Mouse (Mus musculus) neural tube, embryonic 12.5 days (tissue): ENCODE results near the gene Entpd7. TPM values are rescaled to one million over a fixed set of nuclear protein-coding genes. Genes with fewer than 3 reads are reported as not detected.

Experiments used
- ATAC-seq: fragments of 200-750 bp; cut with Nextera tagmentation; 2 replicates; pipeline ENCODE4 v1.8.0; 2017; ENCODE audit warnings: low read depth, mild to moderate bottlenecking, moderate TSS enrichment, moderate library complexity; ENCODE audit not compliant: low FRiP score
- H3K27ac ChIP-seq: fragments of 300-500 bp; sonication (generic); 2 replicates; pipeline ENCODE4 v1.5.1; 2016
- H3K27me3 ChIP-seq: fragments of 300-500 bp; sonication (generic); replicated peaks from 2 replicates; pipeline ENCODE4 v1.6.1; 2016; ENCODE audit warnings: mild to moderate bottlenecking
- H3K36me3 ChIP-seq: fragments of 300-500 bp; sonication (generic); 2 replicates; pipeline ENCODE4 v1.6.1; 2016; ENCODE audit warnings: mild to moderate bottlenecking
- H3K4me1 ChIP-seq: fragments of 300-500 bp; sonication (generic); 2 replicates; pipeline ENCODE4 v1.6.1; 2016
- H3K4me2 ChIP-seq: fragments of 300-500 bp; sonication (generic); replicated peaks from 2 replicates; pipeline ENCODE4 v1.6.1; 2016; ENCODE audit warnings: mild to moderate bottlenecking
- H3K4me3 ChIP-seq: fragments of 300-500 bp; sonication (generic); 2 replicates; pipeline ENCODE4 v1.5.1; 2016
- H3K9ac ChIP-seq: fragments of 300-500 bp; sonication (generic); 2 replicates; pipeline ENCODE4 v1.6.1; 2016; ENCODE audit warnings: mild to moderate bottlenecking
- H3K9me3 ChIP-seq: fragments of 300-500 bp; sonication (generic); 2 replicates; pipeline ENCODE4 v1.6.1; 2016; ENCODE audit warnings: mild to moderate bottlenecking
- WGBS: fragments of 180-500 bp; shearing (Covaris S2); methylation state at CpG from one replicate; pipeline ENCODE4 v1.1.7; 2016; 5-methylcytosine and 5-hydroxymethylcytosine counted together
- polyA plus RNA-seq: library from polyadenylated mRNA; unstranded; fragments of >200 nt; fragmentation: Nextera tagmentation; extraction: Ambion mirVana; gene quantifications from 2 replicates; pipeline ENCODE4 v1.2.1, GENCODE M21; 2016

Gene Entpd7
- polyA plus RNA-seq, 1 experiment from 2014 or later = 12.2 TPM

DNA sequence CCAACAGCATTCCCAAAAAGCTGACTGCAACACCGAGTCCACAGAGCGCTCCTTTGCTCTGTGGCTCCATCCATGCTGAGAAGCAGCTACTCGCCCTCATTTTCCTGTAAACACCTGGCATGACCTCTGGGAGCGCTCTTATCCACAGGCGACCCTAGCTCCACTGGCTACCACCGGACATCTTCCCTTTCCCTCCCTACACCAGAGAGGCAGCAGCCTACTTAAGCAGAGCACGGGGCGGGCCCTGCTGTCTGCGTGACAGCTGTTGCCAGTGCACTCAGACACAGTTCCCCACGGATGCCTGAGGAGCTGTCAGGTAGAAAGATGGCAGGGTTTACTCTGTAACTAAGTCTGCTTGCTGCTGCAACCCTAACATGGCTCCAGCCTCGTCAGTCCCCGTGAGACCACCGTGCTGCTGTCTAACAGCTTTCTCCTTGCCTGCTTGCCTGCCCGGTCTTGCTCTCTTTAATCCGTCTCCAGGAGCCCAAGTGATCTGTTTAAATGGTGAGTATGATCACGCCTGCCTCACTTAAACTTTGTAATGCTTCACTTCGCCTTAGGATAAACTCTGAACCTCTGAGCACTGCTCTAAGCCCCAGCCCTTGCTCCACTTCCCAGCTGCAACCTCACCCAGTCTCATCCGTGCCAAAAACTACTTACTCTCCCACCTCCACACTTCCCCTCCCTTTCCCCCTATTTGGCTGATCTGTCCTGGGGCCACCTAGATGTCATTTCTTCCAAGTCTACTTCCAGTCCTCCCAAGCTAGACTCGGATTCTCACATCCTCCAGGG is 27.1 kb upstream of the Entpd7 start:
- Histone ChIP-seq H3K27ac (no peak overlapping the region), H3K9ac (no peak overlapping the region), H3K4me2 (no peak overlapping the region), H3K4me3 (no peak overlapping the region), H3K9me3 (no peaks in the 10 kb centered on the region), H3K4me1 (peaks cover 5% of the 10 kb centered on the region), H3K36me3 (peaks cover 16% of the 10 kb centered on the region), H3K27me3 (no peaks in the 10 kb centered on the region)
- WGBS = 43% methylated on average over 19 of the region's 19 CpGs
- ATAC-seq = no peak; the same call in 1 of the 2 replicates

DNA sequence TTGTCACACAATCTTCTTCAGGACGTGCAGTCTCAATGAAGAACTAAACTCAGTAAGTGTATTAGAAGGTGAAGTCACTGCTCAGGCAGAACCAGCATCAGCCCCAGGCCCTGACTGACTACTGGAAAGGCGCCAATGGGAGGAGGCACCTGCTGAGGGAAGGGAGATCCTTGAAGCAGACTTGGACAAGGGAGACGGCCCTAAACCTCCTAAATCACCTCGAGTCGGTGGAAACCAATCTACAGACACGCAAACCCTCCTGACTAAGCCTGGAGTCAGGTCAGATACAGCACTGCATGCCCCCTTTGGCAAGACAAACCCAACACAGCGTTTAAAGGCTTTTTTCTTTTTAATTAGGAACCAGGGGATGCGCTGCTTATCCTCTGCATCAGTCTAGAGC is 26.0 kb upstream of the Entpd7 start:
- no peak overlapping the region for H3K4me2 ChIP-seq
- no peak overlapping the region for H3K4me3 ChIP-seq
- no peak overlapping the region for H3K9ac ChIP-seq
- ATAC-seq = no peak
- H3K27me3 ChIP-seq = no peaks in the 10 kb centered on the region
- H3K36me3 ChIP-seq = peaks cover 16% of the 10 kb centered on the region
- H3K9me3 ChIP-seq = no peaks in the 10 kb centered on the region
- H3K27ac ChIP-seq = no peak overlapping the region
- peaks cover 5% of the 10 kb centered on the region for H3K4me1 ChIP-seq
- 88% methylated on average over 8 of the region's 8 CpGs for WGBS

- Histone ChIP-seq H3K4me1 (peaks cover 5% of the 10 kb centered on the region), H3K27ac (no peak overlapping the region), H3K9ac (no peak overlapping the region), H3K9me3 (no peaks in the 10 kb centered on the region), H3K4me3 (no peak overlapping the region), H3K4me2 (no peak overlapping the region), H3K27me3 (no peaks in the 10 kb centered on the region), H3K36me3 (peaks cover 16% of the 10 kb centered on the region)
- ATAC-seq = no peak
- WGBS = 55% methylated on average over 12 of the region's 12 CpGs
Measured at GRCm38 (mm10) chr19:43665441-43666048, 23.9 kb upstream of the Entpd7 start.

DNA sequence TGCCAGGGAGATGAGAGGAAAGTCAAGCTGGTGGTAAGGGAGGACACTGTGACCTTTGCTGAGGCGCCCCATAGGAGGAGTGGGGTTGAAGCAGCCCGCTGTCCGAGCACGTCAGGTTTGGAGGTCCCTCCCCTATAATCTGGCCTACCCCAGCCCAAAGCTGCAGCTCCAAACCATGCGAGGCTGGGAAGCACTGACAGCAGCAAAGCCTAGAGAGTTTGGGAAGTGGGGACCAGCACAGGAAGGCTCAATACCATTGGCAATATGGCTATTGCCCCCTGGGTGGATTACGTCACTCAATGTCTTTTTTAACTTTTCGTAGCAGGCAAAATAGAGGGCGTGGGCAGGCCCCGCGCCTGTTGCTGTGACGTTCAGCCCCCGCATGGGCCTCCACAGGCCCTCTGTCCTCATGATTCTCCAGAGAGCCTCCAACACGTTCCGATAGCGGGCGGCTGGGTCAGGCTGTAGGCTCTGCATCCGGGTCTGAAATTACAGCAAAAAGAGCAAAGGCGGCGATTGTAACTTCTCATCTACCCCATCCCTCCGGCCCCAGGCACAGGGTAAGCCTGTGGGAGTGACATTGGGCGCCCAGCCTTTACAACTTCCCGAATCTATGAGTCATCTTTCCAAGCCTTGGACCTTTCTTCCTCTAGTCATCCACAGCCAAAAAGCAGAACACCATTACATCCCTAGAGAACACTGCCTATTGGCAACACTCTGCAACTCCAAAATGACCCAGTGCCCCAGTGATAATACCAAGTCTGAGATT is 22.6 kb upstream of the Entpd7 start:
- 86% methylated on average over 22 of the region's 22 CpGs for WGBS
- Histone ChIP-seq H3K27me3 (no peaks in the 10 kb centered on the region), H3K9ac (no peak overlapping the region), H3K4me1 (peaks cover 5% of the 10 kb centered on the region), H3K4me2 (no peak overlapping the region), H3K36me3 (peaks cover 16% of the 10 kb centered on the region), H3K4me3 (no peak overlapping the region), H3K27ac (no peak overlapping the region), H3K9me3 (no peaks in the 10 kb centered on the region)
- no peak for ATAC-seq

DNA sequence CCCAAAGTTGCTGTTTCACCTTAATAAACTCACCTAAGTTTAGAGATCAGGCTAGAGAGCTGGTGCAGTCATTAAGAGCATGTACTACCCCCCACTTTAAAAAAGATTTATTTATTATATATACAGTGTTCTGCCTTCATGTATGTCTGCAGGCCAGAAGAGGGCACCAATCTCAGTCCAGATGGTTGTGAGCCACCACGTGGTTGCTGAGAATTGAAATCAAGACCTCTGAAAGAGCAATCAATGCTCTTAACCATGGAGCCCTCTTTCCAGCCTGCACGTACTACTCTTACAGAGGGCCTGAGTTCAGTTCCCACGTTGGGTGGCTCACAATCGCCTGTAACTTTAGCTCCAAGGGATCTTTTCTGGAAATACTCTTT is 22.1 kb upstream of the Entpd7 start:
- WGBS = 66% methylated on average over 4 of the region's 4 CpGs
- no peak overlapping the region for H3K9ac ChIP-seq
- no peak overlapping the region for H3K27ac ChIP-seq
- H3K4me1 ChIP-seq = peaks cover 3% of the 10 kb centered on the region
- no peak for ATAC-seq
- H3K4me2 ChIP-seq = no peak overlapping the region
- H3K36me3 ChIP-seq = peaks cover 16% of the 10 kb centered on the region
- H3K9me3 ChIP-seq = no peaks in the 10 kb centered on the region
- no peaks in the 10 kb centered on the region for H3K27me3 ChIP-seq
- no peak overlapping the region for H3K4me3 ChIP-seq

DNA sequence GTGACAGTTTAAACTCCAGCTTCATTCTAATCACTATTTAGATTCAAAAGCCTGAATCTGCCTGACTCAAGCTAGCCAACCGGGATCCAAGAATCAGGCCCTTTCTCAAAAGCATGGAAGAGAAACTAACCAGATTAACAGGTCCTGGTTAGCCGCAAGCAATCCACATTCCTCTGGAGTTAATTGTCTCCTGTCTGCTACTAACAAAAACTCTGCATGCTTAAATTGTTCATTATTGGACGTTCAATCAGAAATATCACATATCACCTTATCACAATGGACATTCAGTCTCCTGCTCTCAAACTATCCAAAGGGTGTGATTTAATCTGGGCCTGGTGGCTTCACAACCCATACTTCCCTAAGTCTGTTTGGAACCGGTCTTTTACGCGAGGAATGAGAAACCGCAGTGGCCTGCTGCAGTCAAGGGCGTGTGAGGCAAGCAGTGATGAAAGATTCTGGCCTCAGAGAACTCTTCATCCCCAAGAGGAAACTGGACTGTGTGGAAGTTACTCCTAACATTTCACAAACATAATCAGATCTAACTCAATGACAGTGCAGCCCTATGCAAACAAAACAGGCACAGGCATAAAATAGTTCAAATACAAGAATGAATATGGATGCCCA is 20.2 kb upstream of the Entpd7 start:
- H3K27me3 ChIP-seq = no peaks in the 10 kb centered on the region
- H3K36me3 ChIP-seq = peaks cover 7% of the 10 kb centered on the region
- H3K4me2 ChIP-seq = no peak overlapping the region
- H3K9me3 ChIP-seq = no peaks in the 10 kb centered on the region
- 83% methylated on average over 8 of the region's 8 CpGs for WGBS
- H3K4me1 ChIP-seq = peaks cover 10% of the 10 kb centered on the region
- no peak overlapping the region for H3K4me3 ChIP-seq
- H3K9ac ChIP-seq = no peak overlapping the region
- H3K27ac ChIP-seq = no peak overlapping the region
- ATAC-seq = no peak

DNA sequence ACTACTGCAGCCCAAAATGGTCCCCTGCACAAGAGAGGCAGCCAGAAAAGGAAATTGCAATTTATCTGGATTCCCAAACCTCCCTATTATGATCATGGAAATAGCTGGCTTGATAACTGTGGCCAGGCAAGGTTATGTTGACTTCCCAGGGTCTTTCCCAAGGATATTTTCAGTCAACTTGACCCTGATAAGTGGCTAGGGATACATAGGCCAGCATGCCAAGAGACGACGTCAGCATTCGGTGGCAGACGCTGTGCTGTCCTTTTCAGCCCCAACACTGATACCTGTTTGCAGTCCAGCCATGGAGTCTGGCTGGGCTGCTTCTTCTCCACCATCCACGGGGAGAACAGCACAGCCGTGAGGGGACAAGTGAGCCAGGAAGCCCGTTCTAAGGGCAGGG is 18.4 kb upstream of the Entpd7 start:
- Histone ChIP-seq H3K36me3 (0 out of 2 replicates have a peak, but pooled peaks cover 4% of the 10 kb centered on the region), H3K4me3 (no peak overlapping the region), H3K27me3 (no peaks in the 10 kb centered on the region), H3K27ac (no peak overlapping the region), H3K9ac (no peak overlapping the region), H3K4me1 (peaks cover 11% of the 10 kb centered on the region), H3K4me2 (no peak overlapping the region), H3K9me3 (no peaks in the 10 kb centered on the region)
- 82% methylated on average over 7 of the region's 7 CpGs for WGBS
- no peak for ATAC-seq

- H3K27me3 ChIP-seq = no peaks in the 10 kb centered on the region
- no peaks in the 10 kb centered on the region for H3K36me3 ChIP-seq
- peak overlapping the region; percentile 96 for H3K4me3 ChIP-seq
- no peak for ATAC-seq
- H3K4me1 ChIP-seq = peaks cover 18% of the 10 kb centered on the region
- peak overlapping the region; percentile 89 for H3K4me2 ChIP-seq
- peak overlapping the region; percentile 94 for H3K9ac ChIP-seq
- 12% methylated on average over 21 of the region's 21 CpGs for WGBS
- no peaks in the 10 kb centered on the region for H3K9me3 ChIP-seq
- H3K27ac ChIP-seq = no peak overlapping the region
Measured at GRCm38 (mm10) chr19:43673513-43674315, 15.8 kb upstream of the Entpd7 start.

GRCm38 (mm10) chr19:43674316-43674689 is 15.2 kb upstream of the Entpd7 start:
- Histone ChIP-seq H3K9me3 (no peaks in the 10 kb centered on the region), H3K27ac (peak overlapping the region; percentile 39; the same call in 1 of the 2 replicates), H3K4me1 (peaks cover 18% of the 10 kb centered on the region), H3K4me2 (peak overlapping the region; percentile 89), H3K4me3 (peak overlapping the region; percentile 96), H3K27me3 (no peaks in the 10 kb centered on the region), H3K9ac (peak overlapping the region; percentile 94), H3K36me3 (no peaks in the 10 kb centered on the region)
- under 1% methylated on average over 27 of the region's 29 CpGs for WGBS
- ATAC-seq = peak; percentile 2; the same call in 1 of the 2 replicates

- peak within 1 kb of the TSS; percentile 94 for H3K9ac ChIP-seq
- H3K36me3 ChIP-seq = no peaks in the 10 kb centered on the region
- H3K27me3 ChIP-seq = no peaks in the 10 kb centered on the region
- WGBS = under 1% methylated on average over 79 of the region's 79 CpGs
- H3K9me3 ChIP-seq = no peaks in the 10 kb centered on the region
- H3K27ac ChIP-seq = peak within 1 kb of the TSS; percentile 90
- peaks cover 18% of the 10 kb centered on the region for H3K4me1 ChIP-seq
- peak; percentile 98 for ATAC-seq
- peak within 1 kb of the TSS; percentile 89 for H3K4me2 ChIP-seq
- H3K4me3 ChIP-seq = peak within 1 kb of the TSS; percentile 96
Measured at GRCm38 (mm10) chr19:43674730-43675524, 14.5 kb upstream of the Entpd7 start, which contains the start of gene Slc25a28. TSS of gene Slc25a28 (minus strand) at chr19:43674881.
